Mouse (Mus musculus) hindbrain, embryonic 11.5 days (tissue): ENCODE measurements around the gene Mical2. TPM values are rescaled to one million over a fixed set of nuclear protein-coding genes. Genes with fewer than 3 reads are reported as not detected.

ENCODE experiments used
- ATAC-seq: fragments of 200-750 bp; cut with Nextera tagmentation; 2 replicates; pipeline ENCODE4 v1.8.0; 2017; ENCODE audit warnings: mild to moderate bottlenecking, moderate TSS enrichment, moderate library complexity; ENCODE audit not compliant: low FRiP score
- DNase-seq: peaks from one replicate; pipeline ENCODE4 v3.0.0-alpha.2; 2015; ENCODE audit warnings: low spot score
- H3K27ac ChIP-seq: fragments of 300-500 bp; sonication (generic); 2 replicates; pipeline ENCODE4 v1.5.1; 2014; ENCODE audit warnings: mild to moderate bottlenecking, low read depth, low read length
- H3K27me3 ChIP-seq: fragments of 300-500 bp; sonication (generic); 2 replicates; pipeline ENCODE4 v1.6.1; 2014; ENCODE audit warnings: mild to moderate bottlenecking, low read length, moderate library complexity, mixed read lengths; ENCODE audit not compliant: control insufficient read depth, insufficient read depth
- H3K36me3 ChIP-seq: fragments of 300-500 bp; sonication (generic); 2 replicates; pipeline ENCODE4 v1.6.1; 2014; ENCODE audit warnings: mild to moderate bottlenecking, low read length, moderate library complexity, mixed read lengths; ENCODE audit not compliant: control insufficient read depth, insufficient read depth
- H3K4me1 ChIP-seq: fragments of 300-500 bp; sonication (generic); replicated peaks from 2 replicates; pipeline ENCODE4 v1.6.1; 2014; ENCODE audit warnings: low read length, mixed read lengths; ENCODE audit not compliant: control insufficient read depth, insufficient read depth
- H3K4me2 ChIP-seq: fragments of 300-500 bp; sonication (generic); replicated peaks from 2 replicates; pipeline ENCODE4 v1.6.1; 2014; ENCODE audit warnings: mild to moderate bottlenecking, low read depth, low read length
- H3K4me3 ChIP-seq: fragments of 300-500 bp; sonication (generic); 2 replicates; pipeline ENCODE4 v1.5.1; 2014; ENCODE audit warnings: low read depth, low read length
- H3K9ac ChIP-seq: fragments of 300-500 bp; sonication (generic); 2 replicates; pipeline ENCODE4 v1.6.1; 2014; ENCODE audit warnings: low read depth, low read length
- H3K9me3 ChIP-seq: fragments of 300-500 bp; sonication (generic); 2 replicates; pipeline ENCODE4 v1.6.1; 2016; ENCODE audit warnings: low read length; ENCODE audit not compliant: control insufficient read depth
- WGBS: fragments of 180-500 bp; shearing (Covaris S2); extraction: QIAGEN DNeasy Blood & Tissue Kit; methylation state at CpG from one replicate; pipeline ENCODE4 v1.1.7; 2014; 5-methylcytosine and 5-hydroxymethylcytosine counted together
- polyA plus RNA-seq: library from polyadenylated mRNA; unstranded; fragments of >200 nt; fragmentation: Nextera tagmentation; extraction: Ambion mirVana; gene quantifications from 2 replicates; pipeline ENCODE4 v1.2.1, GENCODE M21; 2014

Mical2 gene
- polyA plus RNA-seq, 1 experiment from 2014 or later = 1.7 TPM

GRCm38 (mm10) chr7:112449954-112450700 lies 224.5 kb downstream of the Mical2 start:
- Histone ChIP-seq H3K9ac (no peak overlapping the region), H3K4me2 (no peak overlapping the region), H3K27ac (no peak overlapping the region), H3K4me3 (no peak overlapping the region), H3K4me1 (no peaks in the 10 kb centered on the region), H3K9me3 (no peaks in the 10 kb centered on the region), H3K27me3 (no peaks in the 10 kb centered on the region), H3K36me3 (no peaks in the 10 kb centered on the region)
- WGBS = 86% methylated on average over 8 of the region's 8 CpGs
- DNase-seq (no peak), ATAC-seq (no peak)

- H3K4me1 ChIP-seq = no peaks in the 10 kb centered on the region
- no peak overlapping the region for H3K27ac ChIP-seq
- no peaks in the 10 kb centered on the region for H3K9me3 ChIP-seq
- no peaks in the 10 kb centered on the region for H3K36me3 ChIP-seq
- 68% methylated on average over 5 of the region's 5 CpGs for WGBS
- H3K4me3 ChIP-seq = no peak overlapping the region
- no peak for DNase-seq
- H3K9ac ChIP-seq = no peak overlapping the region
- no peaks in the 10 kb centered on the region for H3K27me3 ChIP-seq
- H3K4me2 ChIP-seq = no peak overlapping the region
- no peak for ATAC-seq
These were observed 226.8 kb downstream of the Mical2 start for GRCm38 (mm10) chr7:112452471-112452870.

GRCm38 (mm10) chr7:112453805-112454214 lies 228.2 kb downstream of the Mical2 start:
- Histone ChIP-seq H3K4me1 (no peaks in the 10 kb centered on the region), H3K4me2 (no peak overlapping the region), H3K27ac (no peak overlapping the region), H3K9me3 (no peaks in the 10 kb centered on the region), H3K4me3 (no peak overlapping the region), H3K9ac (no peak overlapping the region), H3K36me3 (no peaks in the 10 kb centered on the region), H3K27me3 (no peaks in the 10 kb centered on the region)
- no peak for ATAC-seq
- 13% methylated on average over 3 of the region's 3 CpGs for WGBS
- DNase-seq = no peak

GRCm38 (mm10) chr7:112454380-112454779 lies 228.7 kb downstream of the Mical2 start:
- Histone ChIP-seq H3K4me1 (no peaks in the 10 kb centered on the region), H3K4me3 (no peak overlapping the region), H3K27me3 (no peaks in the 10 kb centered on the region), H3K4me2 (no peak overlapping the region), H3K9me3 (no peaks in the 10 kb centered on the region), H3K9ac (no peak overlapping the region), H3K27ac (no peak overlapping the region), H3K36me3 (no peaks in the 10 kb centered on the region)
- ATAC-seq (no peak), DNase-seq (no peak)
- 59% methylated on average over 6 of the region's 6 CpGs for WGBS

GRCm38 (mm10) chr7:112454951-112455350 lies 229.3 kb downstream of the Mical2 start:
- H3K27ac ChIP-seq = no peak overlapping the region
- no peaks in the 10 kb centered on the region for H3K36me3 ChIP-seq
- no peak overlapping the region for H3K4me3 ChIP-seq
- 94% methylated on average over 2 of the region's 2 CpGs for WGBS
- H3K9me3 ChIP-seq = no peaks in the 10 kb centered on the region
- no peak overlapping the region for H3K9ac ChIP-seq
- H3K4me1 ChIP-seq = no peaks in the 10 kb centered on the region
- ATAC-seq = no peak
- DNase-seq = no peak
- no peak overlapping the region for H3K4me2 ChIP-seq
- no peaks in the 10 kb centered on the region for H3K27me3 ChIP-seq

GRCm38 (mm10) chr7:112455566-112456110 lies 230.0 kb downstream of the Mical2 start:
- Histone ChIP-seq H3K27me3 (no peaks in the 10 kb centered on the region), H3K36me3 (no peaks in the 10 kb centered on the region), H3K4me2 (no peak overlapping the region), H3K9ac (no peak overlapping the region), H3K27ac (no peak overlapping the region), H3K4me3 (no peak overlapping the region), H3K4me1 (no peaks in the 10 kb centered on the region), H3K9me3 (no peaks in the 10 kb centered on the region)
- ATAC-seq = no peak
- DNase-seq = no peak
- 88% methylated on average over 5 of the region's 5 CpGs for WGBS

GRCm38 (mm10) chr7:112457373-112457772 lies 231.7 kb downstream of the Mical2 start:
- H3K4me2 ChIP-seq = no peak overlapping the region
- ATAC-seq = no peak

GRCm38 (mm10) chr7:112457920-112458319 lies 232.3 kb downstream of the Mical2 start:
- no peaks in the 10 kb centered on the region for H3K9me3 ChIP-seq
- DNase-seq = no peak

More at GRCm38 (mm10) chr7:112457373-112457772, 231.7 kb downstream of the Mical2 start:
- H3K27me3 ChIP-seq = no peaks in the 10 kb centered on the region
- H3K27ac ChIP-seq = no peak overlapping the region
- no peak overlapping the region for H3K4me3 ChIP-seq
- H3K4me1 ChIP-seq = no peaks in the 10 kb centered on the region
- H3K9ac ChIP-seq = no peak overlapping the region
- H3K9me3 ChIP-seq = no peaks in the 10 kb centered on the region
- no peaks in the 10 kb centered on the region for H3K36me3 ChIP-seq
- 89% methylated on average over 4 of the region's 4 CpGs for WGBS
- no peak for DNase-seq

GRCm38 (mm10) chr7:112458440-112458839 lies 232.8 kb downstream of the Mical2 start:
- DNase-seq (no peak), ATAC-seq (no peak)
- no peaks in the 10 kb centered on the region for H3K36me3 ChIP-seq
- H3K27me3 ChIP-seq = no peaks in the 10 kb centered on the region
- H3K9ac ChIP-seq = no peak overlapping the region
- H3K4me3 ChIP-seq = no peak overlapping the region
- H3K4me1 ChIP-seq = no peaks in the 10 kb centered on the region
- WGBS = 73% methylated on average over 5 of the region's 5 CpGs
- H3K27ac ChIP-seq = no peak overlapping the region
- H3K4me2 ChIP-seq = no peak overlapping the region
- H3K9me3 ChIP-seq = no peaks in the 10 kb centered on the region

More at GRCm38 (mm10) chr7:112457920-112458319, 232.3 kb downstream of the Mical2 start:
- H3K4me1 ChIP-seq = no peaks in the 10 kb centered on the region
- H3K4me2 ChIP-seq = no peak overlapping the region
- H3K9ac ChIP-seq = no peak overlapping the region
- no peak overlapping the region for H3K4me3 ChIP-seq
- no peak for ATAC-seq
- no peaks in the 10 kb centered on the region for H3K27me3 ChIP-seq
- 92% methylated on average over 4 of the region's 4 CpGs for WGBS
- no peaks in the 10 kb centered on the region for H3K36me3 ChIP-seq
- no peak overlapping the region for H3K27ac ChIP-seq
